Mouse (Mus musculus): ENCODE results near the gene Enpp1.

The Enpp1 gene

GRCm38 (mm10) chr10:24596869-24597339 is 115.1 kb downstream of the Enpp1 start:
- DNase-seq (ENCODE audit: low spot score) = no peak

- no peak for DNase-seq (ENCODE audit: low spot score)
These were observed 115.7 kb downstream of the Enpp1 start for GRCm38 (mm10) chr10:24596003-24596868.

DNA sequence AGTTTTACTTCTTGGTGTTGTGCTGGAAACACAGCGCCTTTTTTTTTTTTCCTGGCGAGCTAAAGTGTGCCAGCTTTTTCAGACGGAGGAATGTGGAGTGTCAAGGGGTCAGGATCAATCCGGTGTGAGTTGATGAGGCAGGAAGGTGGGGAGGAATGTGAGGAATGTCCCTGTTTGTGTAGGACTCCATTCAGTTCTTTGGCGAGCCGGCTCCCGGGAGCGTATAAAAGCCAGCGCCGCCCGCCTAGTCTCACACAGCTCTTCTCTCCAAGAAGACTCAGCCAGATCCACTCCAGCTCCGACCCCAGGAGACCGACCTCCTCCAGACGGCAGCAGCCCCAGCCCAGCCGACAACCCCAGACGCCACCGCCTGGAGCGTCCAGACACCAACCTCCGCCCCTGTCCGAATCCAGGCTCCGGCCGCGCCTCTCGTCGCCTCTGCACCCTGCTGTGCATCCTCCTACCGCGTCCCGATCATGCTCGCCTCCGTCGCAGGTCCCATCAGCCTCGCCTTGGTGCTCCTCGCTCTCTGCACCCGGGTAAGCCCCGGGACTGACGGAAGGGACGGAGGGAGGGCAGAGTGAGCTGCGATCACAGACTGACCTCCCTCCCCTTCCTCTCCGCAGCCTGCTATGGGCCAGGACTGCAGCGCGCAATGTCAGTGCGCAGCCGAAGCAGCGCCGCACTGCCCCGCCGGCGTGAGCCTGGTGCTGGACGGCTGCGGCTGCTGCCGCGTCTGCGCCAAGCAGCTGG is 116.5 kb downstream of the Enpp1 start, which contains the start of gene Ccn2:
Gene Ccn2, plus strand, starts transcription at position 193 of the 753 bp plus-strand sequence.
- DNase-seq (ENCODE audit: low spot score) = peak; percentile 7

DNA sequence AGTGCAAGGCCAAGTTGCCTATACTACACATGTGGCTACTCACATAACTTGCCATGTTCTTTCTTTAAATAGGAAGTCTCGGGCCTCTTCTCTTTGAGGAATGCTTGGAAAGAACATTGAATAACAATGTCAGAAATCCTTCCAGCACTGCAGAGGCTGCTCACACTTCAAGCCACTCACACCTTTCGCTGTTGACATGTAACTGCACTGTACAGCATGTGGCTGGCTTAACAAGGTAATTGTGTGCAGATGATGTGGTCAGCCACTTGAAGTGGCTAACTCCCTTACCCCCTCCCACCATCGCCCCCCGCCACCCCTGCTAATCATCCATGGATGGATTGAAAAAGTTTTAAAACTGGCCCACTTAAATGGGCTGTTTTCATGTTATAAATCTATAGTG is 118.4 kb downstream of the Enpp1 start:
- DNase-seq (ENCODE audit: low spot score) = no peak

GRCm38 (mm10) chr10:24592969-24593368 is 119.0 kb downstream of the Enpp1 start:
- DNase-seq (ENCODE audit: low spot score) = no peak

DNA sequence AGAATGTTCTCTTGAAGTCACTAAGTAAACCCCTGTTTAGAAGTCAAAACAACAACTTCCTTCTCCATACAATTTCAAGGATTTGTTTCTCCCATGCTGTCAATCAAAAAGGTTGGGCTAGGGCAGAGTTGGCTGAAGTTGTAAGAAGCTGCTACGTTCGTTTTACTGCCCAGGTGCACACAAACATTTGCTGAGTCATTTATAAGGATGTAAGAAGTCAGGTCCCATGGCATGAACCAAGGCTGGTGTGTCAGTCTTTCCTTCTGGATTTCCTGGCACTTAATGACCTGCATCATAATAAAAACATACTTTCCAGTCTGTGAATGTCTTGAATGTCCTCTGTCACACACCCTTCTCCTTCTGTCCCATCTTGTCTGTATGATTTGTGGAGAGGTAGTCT is 119.6 kb downstream of the Enpp1 start:
- no peak for DNase-seq (ENCODE audit: low spot score)

DNA sequence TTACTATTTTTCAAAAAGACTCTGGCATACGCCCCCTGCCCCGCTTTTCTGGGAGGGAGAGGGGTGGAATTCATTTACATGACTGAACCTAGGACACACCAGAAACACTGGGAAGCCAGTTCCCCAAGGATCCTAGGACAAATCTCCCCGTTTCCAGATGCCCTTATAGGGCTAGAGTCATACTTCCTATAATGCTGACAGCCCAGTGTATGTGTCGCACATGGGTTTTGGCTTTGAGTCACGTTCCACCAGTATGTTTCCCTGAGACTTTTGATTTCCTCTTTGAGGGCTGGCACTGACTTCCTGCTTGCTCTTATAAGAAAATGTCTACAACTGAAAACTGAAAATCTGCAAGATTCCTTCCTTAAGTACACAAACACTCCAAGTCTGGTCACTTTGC is 120.2 kb downstream of the Enpp1 start:
- no peak for DNase-seq (ENCODE audit: low spot score)

GRCm38 (mm10) chr10:24591136-24591535 is 120.8 kb downstream of the Enpp1 start:
- DNase-seq (ENCODE audit: low spot score) = peak; percentile 68

- no peak for DNase-seq (ENCODE audit: low spot score)
These were observed 121.4 kb downstream of the Enpp1 start for GRCm38 (mm10) chr10:24590546-24590945.

DNA sequence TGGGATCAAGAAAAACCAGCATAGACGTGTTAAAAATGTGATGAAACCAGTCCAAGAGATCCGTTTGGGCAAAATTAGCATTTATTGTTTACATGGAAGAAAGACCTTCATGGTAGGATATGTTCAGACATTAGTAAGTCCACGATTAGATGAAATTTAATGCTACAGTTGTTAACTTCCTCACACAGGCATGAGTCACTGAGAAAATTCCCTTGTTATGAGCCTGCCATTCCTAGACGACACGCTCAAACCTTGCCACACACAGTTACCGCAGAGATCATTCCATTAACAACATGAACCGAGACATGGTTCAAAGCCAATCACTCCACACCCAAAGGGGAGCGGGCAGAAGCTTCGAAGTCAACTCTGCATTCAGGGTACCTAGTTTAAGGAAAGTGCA is 122.7 kb downstream of the Enpp1 start:
- DNase-seq (ENCODE audit: low spot score) = no peak

DNA sequence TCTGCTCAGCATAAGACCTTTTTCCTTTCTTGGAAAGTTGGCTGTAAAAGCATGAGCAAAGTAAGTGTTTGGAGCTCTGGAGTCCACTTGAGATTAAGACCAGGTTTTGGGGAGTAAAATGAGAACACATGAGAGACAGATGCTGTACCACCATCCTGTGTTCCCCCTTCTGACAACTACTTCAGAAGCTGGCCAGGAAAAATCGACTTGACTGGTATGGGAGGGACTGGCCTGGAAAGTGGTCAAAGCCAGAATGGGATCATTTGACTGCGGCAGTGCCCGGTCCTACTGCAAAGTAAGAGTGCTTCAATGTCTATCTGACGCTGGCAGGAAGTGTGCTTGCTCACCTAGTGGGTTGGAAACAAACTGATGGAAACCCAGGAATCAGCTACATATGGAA is 123.1 kb downstream of the Enpp1 start:
- DNase-seq (ENCODE audit: low spot score) = no peak
